Mouse (Mus musculus): ENCODE measurements at regions not wholly inside any gene's neighbourhood (a gene's known extent, or its start where the extent isn't known, plus 50 kb on each side); places are given as distances from the start of the nearest gene placed in this dataset.

DNA sequence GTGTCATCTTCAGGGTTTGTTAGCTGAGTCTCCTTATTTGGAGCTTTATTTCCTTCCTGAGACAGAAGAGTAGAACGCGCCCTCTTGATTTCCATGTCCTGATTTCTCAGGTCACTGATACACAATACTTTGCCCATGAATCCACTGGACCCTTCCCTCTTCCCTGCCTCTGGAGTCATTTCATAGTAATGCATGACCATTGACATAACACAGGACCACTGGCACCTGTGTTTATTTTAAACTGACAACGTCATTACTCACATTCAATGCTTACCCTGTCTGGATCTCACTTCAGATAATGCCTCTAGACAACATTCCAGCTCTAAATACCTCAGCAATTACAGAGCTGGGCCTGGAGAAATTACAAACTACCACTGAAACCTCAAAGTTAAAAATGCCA lies 56.8 kb upstream of the Ptgs2 start:
- Histone ChIP-seq H3K27ac (replicated peaks; ENCODE audit: insufficient read depth, low read depth, low read length) (no peak overlapping the region), H3K4me1 (ENCODE audit: control insufficient read depth, insufficient read depth, low read length) (no peaks in the 10 kb centered on the region), H3K36me3 (ENCODE audit: control insufficient read depth, insufficient read depth, low read length) (no peaks in the 10 kb centered on the region), H3K4me3 (ENCODE audit: insufficient read depth, low read depth, low read length) (no peak overlapping the region), H3K9ac (ENCODE audit: low read depth, low read length) (no peak overlapping the region), H3K79me2 (ENCODE audit: control insufficient read depth, insufficient read depth, low read length) (no peaks in the 10 kb centered on the region), H3K27me3 (ENCODE audit: control insufficient read depth, insufficient read depth, low read length) (no peaks in the 10 kb centered on the region)
- DNase-seq (ENCODE audit: extremely low read depth, low read depth, low spot score), result no peak
- 72% methylated on average over 3 of the region's 3 CpGs for WGBS
- TF ChIP-seq POLR2A (IDR thresholded peaks at IDR 0.05; ENCODE audit: extremely low read depth, insufficient read depth, low read length) (no peak), CTCF (IDR thresholded peaks at IDR 0.05; ENCODE audit: low read depth, low read length) (no peak)

DNA sequence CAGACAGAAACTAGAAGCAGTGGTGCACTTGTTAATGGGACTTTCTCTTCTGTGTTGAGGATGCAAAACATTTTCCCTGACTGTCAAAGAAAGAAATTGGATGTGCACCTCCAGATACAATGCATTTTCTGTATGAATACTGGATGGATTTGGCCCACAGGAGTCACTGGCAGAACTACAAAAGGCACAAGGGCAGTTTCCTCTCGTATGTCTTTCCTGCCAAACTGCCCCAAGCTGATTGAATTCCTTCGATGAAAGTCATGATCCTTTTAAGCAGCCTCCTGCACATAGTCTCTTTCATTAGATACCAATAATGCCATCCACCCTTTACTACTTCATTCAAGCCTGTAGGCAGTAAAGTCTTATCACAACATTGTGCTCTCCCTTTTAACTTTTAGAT lies 58.2 kb upstream of the Ptgs2 start:
- Histone ChIP-seq H3K79me2 (ENCODE audit: control insufficient read depth, insufficient read depth, low read length) (no peaks in the 10 kb centered on the region), H3K4me1 (ENCODE audit: control insufficient read depth, insufficient read depth, low read length) (no peaks in the 10 kb centered on the region), H3K9ac (ENCODE audit: low read depth, low read length) (no peak overlapping the region), H3K27me3 (ENCODE audit: control insufficient read depth, insufficient read depth, low read length) (no peaks in the 10 kb centered on the region), H3K4me3 (ENCODE audit: insufficient read depth, low read depth, low read length) (no peak overlapping the region), H3K36me3 (ENCODE audit: control insufficient read depth, insufficient read depth, low read length) (no peaks in the 10 kb centered on the region), H3K27ac (replicated peaks; ENCODE audit: insufficient read depth, low read depth, low read length) (no peak overlapping the region)
- no peak for TF ChIP-seq POLR2A (IDR thresholded peaks at IDR 0.05; ENCODE audit: extremely low read depth, insufficient read depth, low read length)
- no peak for TF ChIP-seq CTCF (IDR thresholded peaks at IDR 0.05; ENCODE audit: low read depth, low read length)
- WGBS, result 74% methylated on average over 2 of the region's 2 CpGs
- no peak for DNase-seq (ENCODE audit: extremely low read depth, low read depth, low spot score)

DNA sequence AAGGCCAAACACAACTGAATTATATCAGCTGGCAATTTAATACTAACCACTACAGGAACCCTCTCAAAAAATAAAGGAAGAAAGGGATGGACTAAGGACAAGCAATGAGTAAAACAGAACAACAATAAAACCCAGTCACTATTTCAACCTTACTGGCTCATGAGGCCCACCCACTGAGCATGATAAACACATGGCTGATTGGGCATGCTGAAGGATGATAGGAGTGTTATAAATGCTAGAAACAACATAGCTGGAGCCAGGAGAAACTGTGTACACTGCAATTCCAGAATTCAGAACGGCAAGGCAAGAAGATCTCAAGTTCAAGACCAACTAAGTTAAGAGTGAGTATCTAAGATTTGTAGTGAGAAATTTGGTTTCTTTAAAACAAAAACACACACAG lies 66.1 kb upstream of the Ptgs2 start:
- 77% methylated on average over 1 of the region's 1 CpGs for WGBS
- DNase-seq (ENCODE audit: extremely low read depth, low read depth, low spot score), result no peak
- TF ChIP-seq POLR2A (IDR thresholded peaks at IDR 0.05; ENCODE audit: extremely low read depth, insufficient read depth, low read length) (no peak), CTCF (IDR thresholded peaks at IDR 0.05; ENCODE audit: low read depth, low read length) (no peak)

DNA sequence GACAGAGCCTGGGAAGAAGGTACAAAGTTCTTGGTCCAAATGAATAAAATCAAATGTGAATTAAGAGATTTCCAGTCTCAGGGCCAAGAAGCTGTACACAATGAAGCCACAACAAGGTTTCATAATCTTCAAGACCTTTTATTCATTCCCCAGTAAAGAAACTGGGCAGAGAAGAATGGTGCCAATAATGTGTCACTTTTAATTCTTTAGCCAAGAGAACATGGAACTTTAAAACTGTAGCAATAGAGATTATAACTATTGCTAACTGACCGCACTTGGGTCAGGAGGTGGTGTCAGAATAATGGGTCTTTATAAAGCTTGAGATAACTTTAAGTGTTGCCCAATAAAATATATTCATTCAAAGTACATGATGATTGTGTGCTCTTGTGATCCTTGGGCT lies 68.1 kb upstream of the Ptgs2 start:
- DNase-seq (ENCODE audit: extremely low read depth, low read depth, low spot score), result no peak
- H3K27me3 ChIP-seq (ENCODE audit: control insufficient read depth, insufficient read depth, low read length), result no peaks in the 10 kb centered on the region

More for the DNA sequence above, 66.1 kb upstream of the Ptgs2 start:
- H3K9ac ChIP-seq (ENCODE audit: low read depth, low read length), result no peak overlapping the region
- no peak overlapping the region for H3K4me3 ChIP-seq (ENCODE audit: insufficient read depth, low read depth, low read length)
- H3K27ac ChIP-seq (replicated peaks; ENCODE audit: insufficient read depth, low read depth, low read length), result no peak overlapping the region
- H3K36me3 ChIP-seq (ENCODE audit: control insufficient read depth, insufficient read depth, low read length), result no peaks in the 10 kb centered on the region
- H3K4me1 ChIP-seq (ENCODE audit: control insufficient read depth, insufficient read depth, low read length), result no peaks in the 10 kb centered on the region
- no peaks in the 10 kb centered on the region for H3K27me3 ChIP-seq (ENCODE audit: control insufficient read depth, insufficient read depth, low read length)
- no peaks in the 10 kb centered on the region for H3K79me2 ChIP-seq (ENCODE audit: control insufficient read depth, insufficient read depth, low read length)

DNA sequence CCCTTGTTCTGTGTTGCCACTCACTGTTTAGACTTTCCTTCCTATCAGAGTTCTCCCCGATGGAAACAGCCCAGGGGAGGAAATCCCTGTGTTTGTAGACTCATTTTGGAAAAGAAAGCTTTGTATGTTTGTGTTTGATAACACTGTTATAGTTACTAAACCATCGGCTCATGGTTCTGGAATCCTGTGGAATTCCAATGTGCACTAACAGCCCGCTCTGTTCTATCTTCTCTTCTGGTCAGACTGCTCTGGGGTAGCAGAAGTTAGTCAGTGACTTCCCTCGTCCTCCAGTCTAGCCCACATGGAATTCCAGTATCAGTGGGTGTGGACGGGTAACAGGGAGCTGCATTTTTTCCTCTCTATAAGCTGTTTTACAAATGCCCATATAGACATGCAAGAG lies 66.2 kb upstream of the Pla2g4a start:
- no peak for DNase-seq (ENCODE audit: extremely low read depth, low read depth, low spot score)
- Histone ChIP-seq H3K9ac (ENCODE audit: low read depth, low read length) (no peak overlapping the region), H3K4me3 (ENCODE audit: insufficient read depth, low read depth, low read length) (no peak overlapping the region), H3K27me3 (ENCODE audit: control insufficient read depth, insufficient read depth, low read length) (no peaks in the 10 kb centered on the region), H3K4me1 (ENCODE audit: control insufficient read depth, insufficient read depth, low read length) (no peaks in the 10 kb centered on the region), H3K27ac (replicated peaks; ENCODE audit: insufficient read depth, low read depth, low read length) (no peak overlapping the region), H3K36me3 (ENCODE audit: control insufficient read depth, insufficient read depth, low read length) (no peaks in the 10 kb centered on the region), H3K79me2 (ENCODE audit: control insufficient read depth, insufficient read depth, low read length) (no peaks in the 10 kb centered on the region)
- no peak for TF ChIP-seq POLR2A (IDR thresholded peaks at IDR 0.05; ENCODE audit: extremely low read depth, insufficient read depth, low read length)
- no peak for TF ChIP-seq CTCF (IDR thresholded peaks at IDR 0.05; ENCODE audit: low read depth, low read length)
- WGBS, result 58% methylated on average over 5 of the region's 5 CpGs

More for the DNA sequence above, 68.1 kb upstream of the Ptgs2 start:
- Histone ChIP-seq H3K79me2 (ENCODE audit: control insufficient read depth, insufficient read depth, low read length) (no peaks in the 10 kb centered on the region), H3K4me3 (ENCODE audit: insufficient read depth, low read depth, low read length) (no peak overlapping the region), H3K27ac (replicated peaks; ENCODE audit: insufficient read depth, low read depth, low read length) (no peak overlapping the region), H3K36me3 (ENCODE audit: control insufficient read depth, insufficient read depth, low read length) (no peaks in the 10 kb centered on the region), H3K4me1 (ENCODE audit: control insufficient read depth, insufficient read depth, low read length) (no peaks in the 10 kb centered on the region), H3K9ac (ENCODE audit: low read depth, low read length) (no peak overlapping the region)
- WGBS, result 92% methylated on average over 1 of the region's 1 CpGs
- no peak for TF ChIP-seq CTCF (IDR thresholded peaks at IDR 0.05; ENCODE audit: low read depth, low read length)
- TF ChIP-seq POLR2A (IDR thresholded peaks at IDR 0.05; ENCODE audit: extremely low read depth, insufficient read depth, low read length), result no peak

DNA sequence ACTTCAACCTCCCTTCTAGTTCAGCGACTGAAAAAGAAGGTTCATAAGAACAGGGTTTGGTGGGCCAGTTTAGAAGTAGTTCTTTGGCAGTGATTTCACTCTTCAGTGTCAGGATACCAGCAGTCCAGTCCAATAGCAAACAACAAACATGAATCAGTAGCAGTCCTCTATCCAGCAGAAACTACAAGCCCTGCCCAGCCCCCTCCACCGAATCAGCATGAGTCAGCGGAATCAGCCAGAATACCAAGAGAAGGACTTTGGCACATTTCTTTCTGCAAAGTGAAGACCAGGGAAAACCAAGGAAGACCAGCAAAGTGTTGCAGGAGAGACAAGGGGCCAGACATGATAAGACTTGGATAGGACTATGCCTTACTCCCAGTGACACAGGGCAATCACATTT lies 65.1 kb upstream of the Pla2g4a start:
- Histone ChIP-seq H3K27me3 (ENCODE audit: control insufficient read depth, insufficient read depth, low read length) (no peaks in the 10 kb centered on the region), H3K79me2 (ENCODE audit: control insufficient read depth, insufficient read depth, low read length) (no peaks in the 10 kb centered on the region), H3K4me1 (ENCODE audit: control insufficient read depth, insufficient read depth, low read length) (no peaks in the 10 kb centered on the region), H3K36me3 (ENCODE audit: control insufficient read depth, insufficient read depth, low read length) (no peaks in the 10 kb centered on the region), H3K9ac (ENCODE audit: low read depth, low read length) (no peak overlapping the region), H3K27ac (replicated peaks; ENCODE audit: insufficient read depth, low read depth, low read length) (no peak overlapping the region), H3K4me3 (ENCODE audit: insufficient read depth, low read depth, low read length) (no peak overlapping the region)
- no peak for TF ChIP-seq CTCF (IDR thresholded peaks at IDR 0.05; ENCODE audit: low read depth, low read length)
- no peak for TF ChIP-seq POLR2A (IDR thresholded peaks at IDR 0.05; ENCODE audit: extremely low read depth, insufficient read depth, low read length)
- WGBS, result 90% methylated on average over 3 of the region's 3 CpGs
- DNase-seq (ENCODE audit: extremely low read depth, low read depth, low spot score), result peak; percentile 6
